Mouse (Mus musculus): ENCODE measurements at regions not wholly inside any gene's neighbourhood (a gene's known extent, or its start where the extent isn't known, plus 50 kb on each side); places are given as distances from the start of the nearest gene placed in this dataset.
A peak's percentile ranks its signal among the peaks of the same experiment; 100 is the strongest.

DNA sequence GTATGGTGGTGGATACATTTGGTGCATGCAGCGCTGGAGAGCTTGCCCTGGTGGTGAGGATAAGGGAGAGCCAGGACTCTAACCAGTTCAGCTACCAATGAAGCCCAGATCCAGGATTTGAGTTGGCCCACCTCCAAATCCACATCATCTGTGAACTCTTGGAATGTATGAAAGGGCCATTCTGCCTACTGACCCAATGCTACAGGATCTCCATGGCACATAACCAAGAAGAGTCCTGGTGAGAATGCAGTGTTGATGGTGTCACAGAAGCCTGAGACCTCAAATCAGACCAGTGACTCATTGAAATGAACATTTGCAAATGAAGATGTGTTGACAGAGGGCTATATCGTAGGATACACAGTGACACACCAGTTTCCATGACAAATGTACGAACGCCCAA, 121.0 kb upstream of the Slitrk5 start:
- Histone ChIP-seq H3K9ac (ENCODE audit: low read depth, low read length) (no peak overlapping the region), H3K4me3 (ENCODE audit: low read depth, low read length) (no peak overlapping the region), H3K27me3 (replicated peaks; ENCODE audit: control insufficient read depth, insufficient read depth, low read length) (no peaks in the 10 kb centered on the region), H3K27ac (ENCODE audit: low read depth, low read length) (no peak overlapping the region), H3K36me3 (ENCODE audit: control insufficient read depth, insufficient read depth) (no peaks in the 10 kb centered on the region), H3K9me3 (ENCODE audit: control insufficient read depth) (no peaks in the 10 kb centered on the region), H3K4me1 (replicated peaks; ENCODE audit: control insufficient read depth, insufficient read depth, low read length) (no peaks in the 10 kb centered on the region), H3K4me2 (replicated peaks; ENCODE audit: low read depth) (no peak overlapping the region)
- no peak for TF ChIP-seq CTCF (IDR thresholded peaks at IDR 0.05; ENCODE audit: low read depth)
- WGBS, result 86% methylated on average over 4 of the region's 4 CpGs
- ATAC-seq, result no peak

GRCm38 (mm10) chr14:111569331-111569839, 105.5 kb upstream of the Slitrk5 start:
- H3K4me1 ChIP-seq (replicated peaks; ENCODE audit: control insufficient read depth, insufficient read depth, low read length), result no peaks in the 10 kb centered on the region
- no peak for TF ChIP-seq CTCF (IDR thresholded peaks at IDR 0.05; ENCODE audit: low read depth)
- H3K4me3 ChIP-seq (ENCODE audit: low read depth, low read length), result no peak overlapping the region
- ATAC-seq, result no peak
- no peak overlapping the region for H3K9ac ChIP-seq (ENCODE audit: low read depth, low read length)
- H3K4me2 ChIP-seq (replicated peaks; ENCODE audit: low read depth), result no peak overlapping the region
- no peaks in the 10 kb centered on the region for H3K9me3 ChIP-seq (ENCODE audit: control insufficient read depth)
- H3K27me3 ChIP-seq (replicated peaks; ENCODE audit: control insufficient read depth, insufficient read depth, low read length), result no peaks in the 10 kb centered on the region
- no peak overlapping the region for H3K27ac ChIP-seq (ENCODE audit: low read depth, low read length)
- no peaks in the 10 kb centered on the region for H3K36me3 ChIP-seq (ENCODE audit: control insufficient read depth, insufficient read depth)

DNA sequence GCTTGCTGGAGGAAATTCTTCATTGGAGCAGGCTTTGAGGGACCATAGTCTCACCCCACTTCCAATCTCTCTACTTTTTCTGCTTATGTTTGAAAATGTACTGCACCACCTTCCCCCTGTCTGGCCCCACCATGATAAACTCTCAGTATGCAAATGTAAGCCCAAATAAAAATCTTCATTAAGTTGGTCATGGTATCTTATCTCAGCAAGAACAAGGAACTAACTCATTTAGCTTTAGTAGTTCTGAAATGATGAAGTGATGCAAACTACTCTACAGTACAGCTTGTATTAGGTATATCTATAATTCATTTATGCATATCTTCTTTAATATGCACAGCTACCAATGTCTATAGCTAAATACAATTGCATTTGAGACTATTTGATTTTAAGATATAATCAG, 97.4 kb upstream of the Slitrk5 start:
- H3K4me3 ChIP-seq (ENCODE audit: low read depth, low read length), result no peak overlapping the region
- no peaks in the 10 kb centered on the region for H3K27me3 ChIP-seq (replicated peaks; ENCODE audit: control insufficient read depth, insufficient read depth, low read length)
- H3K36me3 ChIP-seq (ENCODE audit: control insufficient read depth, insufficient read depth), result no peaks in the 10 kb centered on the region
- no peak for ATAC-seq
- no peaks in the 10 kb centered on the region for H3K4me1 ChIP-seq (replicated peaks; ENCODE audit: control insufficient read depth, insufficient read depth, low read length)
- H3K9ac ChIP-seq (ENCODE audit: low read depth, low read length), result no peak overlapping the region
- no peak for TF ChIP-seq CTCF (IDR thresholded peaks at IDR 0.05; ENCODE audit: low read depth)
- H3K4me2 ChIP-seq (replicated peaks; ENCODE audit: low read depth), result no peak overlapping the region
- H3K27ac ChIP-seq (ENCODE audit: low read depth, low read length), result no peak overlapping the region
- H3K9me3 ChIP-seq (ENCODE audit: control insufficient read depth), result no peaks in the 10 kb centered on the region

GRCm38 (mm10) chr14:111583076-111583475, 91.8 kb upstream of the Slitrk5 start:
- Histone ChIP-seq H3K36me3 (ENCODE audit: control insufficient read depth, insufficient read depth) (no peaks in the 10 kb centered on the region), H3K4me3 (ENCODE audit: low read depth, low read length) (no peak overlapping the region), H3K9me3 (ENCODE audit: control insufficient read depth) (no peaks in the 10 kb centered on the region), H3K9ac (ENCODE audit: low read depth, low read length) (no peak overlapping the region), H3K27ac (ENCODE audit: low read depth, low read length) (no peak overlapping the region), H3K4me2 (replicated peaks; ENCODE audit: low read depth) (no peak overlapping the region), H3K4me1 (replicated peaks; ENCODE audit: control insufficient read depth, insufficient read depth, low read length) (no peaks in the 10 kb centered on the region), H3K27me3 (replicated peaks; ENCODE audit: control insufficient read depth, insufficient read depth, low read length) (no peaks in the 10 kb centered on the region)
- TF ChIP-seq CTCF (IDR thresholded peaks at IDR 0.05; ENCODE audit: low read depth), result peak; percentile 37
- no peak for ATAC-seq
- WGBS, result 81% methylated on average over 6 of the region's 6 CpGs

DNA sequence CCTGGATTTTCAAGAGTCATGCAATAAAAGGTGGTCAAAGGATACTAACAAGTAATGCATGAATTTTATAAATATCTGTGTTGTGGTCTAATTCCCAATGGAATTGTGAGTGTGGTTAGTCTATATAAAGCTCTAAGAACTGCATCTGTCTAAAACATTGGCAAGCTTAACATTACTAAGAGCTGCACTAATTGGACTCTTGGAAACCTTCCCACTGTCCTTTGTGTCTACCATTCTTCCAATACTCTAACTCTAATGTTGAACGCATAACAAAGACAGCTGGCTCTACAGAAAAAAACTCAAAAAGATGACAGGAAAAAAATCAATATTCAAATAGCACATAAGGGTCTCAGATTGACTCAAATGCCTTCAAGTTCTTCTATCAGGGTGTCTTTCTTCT, 58.1 kb upstream of the Slitrk5 start:
- H3K9me3 ChIP-seq (ENCODE audit: control insufficient read depth), result no peaks in the 10 kb centered on the region
- no peak overlapping the region for H3K27ac ChIP-seq (ENCODE audit: low read depth, low read length)
- WGBS, result 81% methylated on average over 1 of the region's 1 CpGs
- no peaks in the 10 kb centered on the region for H3K27me3 ChIP-seq (replicated peaks; ENCODE audit: control insufficient read depth, insufficient read depth, low read length)
- no peak overlapping the region for H3K9ac ChIP-seq (ENCODE audit: low read depth, low read length)
- H3K4me2 ChIP-seq (replicated peaks; ENCODE audit: low read depth), result no peak overlapping the region
- ATAC-seq, result no peak
- TF ChIP-seq CTCF (IDR thresholded peaks at IDR 0.05; ENCODE audit: low read depth), result no peak
- H3K36me3 ChIP-seq (ENCODE audit: control insufficient read depth, insufficient read depth), result no peaks in the 10 kb centered on the region
- H3K4me3 ChIP-seq (ENCODE audit: low read depth, low read length), result no peak overlapping the region
- no peaks in the 10 kb centered on the region for H3K4me1 ChIP-seq (replicated peaks; ENCODE audit: control insufficient read depth, insufficient read depth, low read length)

- Histone ChIP-seq H3K27me3 (replicated peaks; ENCODE audit: control insufficient read depth, insufficient read depth, low read length) (no peaks in the 10 kb centered on the region), H3K36me3 (ENCODE audit: control insufficient read depth, insufficient read depth) (no peaks in the 10 kb centered on the region), H3K9me3 (ENCODE audit: control insufficient read depth) (no peaks in the 10 kb centered on the region), H3K4me2 (replicated peaks; ENCODE audit: low read depth) (no peak overlapping the region), H3K4me3 (ENCODE audit: low read depth, low read length) (no peak overlapping the region), H3K27ac (ENCODE audit: low read depth, low read length) (no peak overlapping the region), H3K9ac (ENCODE audit: low read depth, low read length) (no peak overlapping the region), H3K4me1 (replicated peaks; ENCODE audit: control insufficient read depth, insufficient read depth, low read length) (no peaks in the 10 kb centered on the region)
- 72% methylated on average over 2 of the region's 2 CpGs for whole genome bisulfite sequencing
- no peak for ATAC-seq
- TF ChIP-seq CTCF (IDR thresholded peaks at IDR 0.05; ENCODE audit: low read depth), result no peak
Measured at GRCm38 (mm10) chr14:111620821-111621220, 54.1 kb upstream of the Slitrk5 start.

Measured in intestine, postnatal 0 days (tissue).